Mouse (Mus musculus): ENCODE measurements around the gene Pomgnt1. TPM values are rescaled to one million over a fixed set of nuclear protein-coding genes. Genes with fewer than 3 reads are reported as not detected.
A peak's percentile ranks its signal among the peaks of the same experiment; 100 is the strongest.

The Pomgnt1 gene
- polyA plus RNA-seq, 1 experiment from 2014 or later, result 62.2 TPM

- WGBS, result 68% methylated on average over 7 of the region's 7 CpGs
- Histone ChIP-seq H3K4me1 (peaks cover 28% of the 10 kb centered on the region), H3K36me3 (no peaks in the 10 kb centered on the region), H3K9me3 (replicated peaks) (no peaks in the 10 kb centered on the region), H3K27me3 (0 out of 2 replicates have a peak, but pooled peaks cover 3% of the 10 kb centered on the region), H3K9ac (no peak overlapping the region), H3K4me3 (replicated peaks) (no peak overlapping the region), H3K27ac (no peak overlapping the region), H3K4me2 (no peak overlapping the region)
- no peak for ATAC-seq (replicated peaks; ENCODE audit: low FRiP score)
These were observed 18.6 kb downstream of the Pomgnt1 start for GRCm38 (mm10) chr4:116142269-116142668.

- 5% methylated on average over 7 of the region's 7 CpGs for WGBS
- H3K4me3 ChIP-seq (replicated peaks), result peak overlapping the region; percentile 78
- peaks cover 28% of the 10 kb centered on the region for H3K4me1 ChIP-seq
- 0 out of 2 replicates have a peak, but pooled peaks cover 3% of the 10 kb centered on the region for H3K27me3 ChIP-seq
- H3K27ac ChIP-seq, result no peak overlapping the region
- H3K4me2 ChIP-seq, result peak overlapping the region; percentile 97
- ATAC-seq (replicated peaks; ENCODE audit: low FRiP score), result peak; percentile 24; the same call in 1 of the 2 replicates
- H3K9ac ChIP-seq, result peak overlapping the region; percentile 76; the same call in 1 of the 2 replicates
- H3K9me3 ChIP-seq (replicated peaks), result no peaks in the 10 kb centered on the region
- no peaks in the 10 kb centered on the region for H3K36me3 ChIP-seq
These were observed 19.7 kb downstream of the Pomgnt1 start for GRCm38 (mm10) chr4:116143317-116143811.

- WGBS, result under 1% methylated on average over 42 of the region's 47 CpGs
- peaks cover 28% of the 10 kb centered on the region for H3K4me1 ChIP-seq
- H3K4me2 ChIP-seq, result peak overlapping the region; percentile 97
- H3K9me3 ChIP-seq (replicated peaks), result no peaks in the 10 kb centered on the region
- no peaks in the 10 kb centered on the region for H3K36me3 ChIP-seq
- 0 out of 2 replicates have a peak, but pooled peaks cover 3% of the 10 kb centered on the region for H3K27me3 ChIP-seq
- H3K4me3 ChIP-seq (replicated peaks), result peak overlapping the region; percentile 78
- ATAC-seq (replicated peaks; ENCODE audit: low FRiP score), result peak; percentile 75
- H3K9ac ChIP-seq, result peak overlapping the region; percentile 76
- H3K27ac ChIP-seq, result no peak overlapping the region
These were observed 20.5 kb downstream of the Pomgnt1 start for GRCm38 (mm10) chr4:116143891-116144717.

GRCm38 (mm10) chr4:116149812-116150155 lies 26.1 kb downstream of the Pomgnt1 start:
- H3K9ac ChIP-seq, result peak overlapping the region; percentile 91
- H3K9me3 ChIP-seq (replicated peaks), result no peaks in the 10 kb centered on the region
- H3K4me1 ChIP-seq, result peaks cover 21% of the 10 kb centered on the region
- H3K4me2 ChIP-seq, result peak overlapping the region; percentile 72
- H3K27me3 ChIP-seq, result 0 out of 2 replicates have a peak, but pooled peaks cover 3% of the 10 kb centered on the region
- H3K4me3 ChIP-seq (replicated peaks), result peak overlapping the region; percentile 79
- 21% methylated on average over 6 of the region's 6 CpGs for WGBS
- H3K27ac ChIP-seq, result peak overlapping the region; percentile 93
- peak; percentile 10; the same call in 1 of the 2 replicates for ATAC-seq (replicated peaks; ENCODE audit: low FRiP score)
- peaks cover 33% of the 10 kb centered on the region for H3K36me3 ChIP-seq

- peaks cover 17% of the 10 kb centered on the region for H3K4me1 ChIP-seq
- peak overlapping the region; percentile 79 for H3K4me3 ChIP-seq (replicated peaks)
- H3K9ac ChIP-seq, result peak overlapping the region; percentile 91
- peak; percentile 95 for ATAC-seq (replicated peaks; ENCODE audit: low FRiP score)
- WGBS, result 1% methylated on average over 63 of the region's 73 CpGs
- H3K27me3 ChIP-seq, result no peaks in the 10 kb centered on the region
- peaks cover 38% of the 10 kb centered on the region for H3K36me3 ChIP-seq
- H3K4me2 ChIP-seq, result peak overlapping the region; percentile 72
- no peaks in the 10 kb centered on the region for H3K9me3 ChIP-seq (replicated peaks)
- H3K27ac ChIP-seq, result peak overlapping the region; percentile 93
These were observed 26.7 kb downstream of the Pomgnt1 start for GRCm38 (mm10) chr4:116150156-116150861.

GRCm38 (mm10) chr4:116150862-116151221 lies 27.2 kb downstream of the Pomgnt1 start:
- peak overlapping the region; percentile 72 for H3K4me2 ChIP-seq
- no peaks in the 10 kb centered on the region for H3K27me3 ChIP-seq
- no peak; the same call in 1 of the 2 replicates for ATAC-seq (replicated peaks; ENCODE audit: low FRiP score)
- no peaks in the 10 kb centered on the region for H3K9me3 ChIP-seq (replicated peaks)
- H3K9ac ChIP-seq, result peak overlapping the region; percentile 91
- H3K36me3 ChIP-seq, result peaks cover 43% of the 10 kb centered on the region
- H3K4me1 ChIP-seq, result peaks cover 17% of the 10 kb centered on the region
- H3K27ac ChIP-seq, result peak overlapping the region; percentile 82
- peak overlapping the region; percentile 79 for H3K4me3 ChIP-seq (replicated peaks)
- WGBS, result 12% methylated on average over 4 of the region's 4 CpGs

- ATAC-seq (replicated peaks; ENCODE audit: low FRiP score), result no peak
These were observed 27.6 kb downstream of the Pomgnt1 start, which contains the start of gene Lurap1 for GRCm38 (mm10) chr4:116151238-116151637. TSS of gene Lurap1 (minus strand) at chr4:116151338.

GRCm38 (mm10) chr4:116152702-116153101 lies 29.1 kb downstream of the Pomgnt1 start:
- H3K36me3 ChIP-seq, result peaks cover 62% of the 10 kb centered on the region
- 96% methylated on average over 15 of the region's 15 CpGs for WGBS
- H3K27ac ChIP-seq, result no peak overlapping the region
- no peak for ATAC-seq (replicated peaks; ENCODE audit: low FRiP score)
- no peak overlapping the region for H3K4me2 ChIP-seq
- H3K9ac ChIP-seq, result no peak overlapping the region
- no peak overlapping the region for H3K4me3 ChIP-seq (replicated peaks)
- H3K9me3 ChIP-seq (replicated peaks), result no peaks in the 10 kb centered on the region
- peaks cover 17% of the 10 kb centered on the region for H3K4me1 ChIP-seq
- no peaks in the 10 kb centered on the region for H3K27me3 ChIP-seq

More at GRCm38 (mm10) chr4:116151238-116151637, 27.6 kb downstream of the Pomgnt1 start, which contains the start of gene Lurap1:
- H3K9ac ChIP-seq, result peak within 1 kb of the TSS; percentile 91
- H3K27me3 ChIP-seq, result no peaks in the 10 kb centered on the region
- H3K4me1 ChIP-seq, result peaks cover 17% of the 10 kb centered on the region
- peak within 1 kb of the TSS; percentile 72 for H3K4me2 ChIP-seq
- peak within 1 kb of the TSS; percentile 79 for H3K4me3 ChIP-seq (replicated peaks)
- H3K36me3 ChIP-seq, result peaks cover 47% of the 10 kb centered on the region
- H3K9me3 ChIP-seq (replicated peaks), result no peaks in the 10 kb centered on the region
- peak within 1 kb of the TSS; percentile 93 for H3K27ac ChIP-seq
- 68% methylated on average over 6 of the region's 6 CpGs for WGBS

- no peak overlapping the region for H3K4me3 ChIP-seq (replicated peaks)
- H3K9ac ChIP-seq, result no peak overlapping the region
- no peaks in the 10 kb centered on the region for H3K9me3 ChIP-seq (replicated peaks)
- H3K27me3 ChIP-seq, result no peaks in the 10 kb centered on the region
- WGBS, result 88% methylated on average over 2 of the region's 2 CpGs
- no peak overlapping the region for H3K4me2 ChIP-seq
- H3K27ac ChIP-seq, result no peak overlapping the region
- no peak for ATAC-seq (replicated peaks; ENCODE audit: low FRiP score)
- H3K4me1 ChIP-seq, result peaks cover 16% of the 10 kb centered on the region; the same call in 1 of the 2 replicates
- H3K36me3 ChIP-seq, result peaks cover 79% of the 10 kb centered on the region
These were observed 34.2 kb downstream of the Pomgnt1 start for GRCm38 (mm10) chr4:116157882-116158281.

GRCm38 (mm10) chr4:116159912-116160311 lies 36.3 kb downstream of the Pomgnt1 start:
- WGBS, result 76% methylated on average over 3 of the region's 3 CpGs

GRCm38 (mm10) chr4:116160769-116161168 lies 37.1 kb downstream of the Pomgnt1 start:
- no peak overlapping the region for H3K9ac ChIP-seq
- H3K27me3 ChIP-seq, result no peaks in the 10 kb centered on the region
- H3K4me2 ChIP-seq, result no peak overlapping the region
- H3K36me3 ChIP-seq, result peaks cover 50% of the 10 kb centered on the region
- no peaks in the 10 kb centered on the region for H3K9me3 ChIP-seq (replicated peaks)
- H3K4me1 ChIP-seq, result peaks cover 26% of the 10 kb centered on the region
- no peak overlapping the region for H3K4me3 ChIP-seq (replicated peaks)
- WGBS, result 57% methylated on average over 3 of the region's 3 CpGs
- peak; percentile 31; the same call in 1 of the 2 replicates for ATAC-seq (replicated peaks; ENCODE audit: low FRiP score)
- H3K27ac ChIP-seq, result no peak overlapping the region

More at GRCm38 (mm10) chr4:116159912-116160311, 36.3 kb downstream of the Pomgnt1 start:
- Histone ChIP-seq H3K9me3 (replicated peaks) (no peaks in the 10 kb centered on the region), H3K4me2 (no peak overlapping the region), H3K4me3 (replicated peaks) (no peak overlapping the region), H3K4me1 (peaks cover 19% of the 10 kb centered on the region; the same call in 1 of the 2 replicates), H3K9ac (no peak overlapping the region), H3K27ac (0 out of 2 replicates have a peak overlapping the region, but pooled peaks have one; percentile 3), H3K27me3 (no peaks in the 10 kb centered on the region), H3K36me3 (peaks cover 59% of the 10 kb centered on the region)
- no peak for ATAC-seq (replicated peaks; ENCODE audit: low FRiP score)
